13 mouse cellular contexts compared by ENCODE assay signal in the genomic region with DNA sequence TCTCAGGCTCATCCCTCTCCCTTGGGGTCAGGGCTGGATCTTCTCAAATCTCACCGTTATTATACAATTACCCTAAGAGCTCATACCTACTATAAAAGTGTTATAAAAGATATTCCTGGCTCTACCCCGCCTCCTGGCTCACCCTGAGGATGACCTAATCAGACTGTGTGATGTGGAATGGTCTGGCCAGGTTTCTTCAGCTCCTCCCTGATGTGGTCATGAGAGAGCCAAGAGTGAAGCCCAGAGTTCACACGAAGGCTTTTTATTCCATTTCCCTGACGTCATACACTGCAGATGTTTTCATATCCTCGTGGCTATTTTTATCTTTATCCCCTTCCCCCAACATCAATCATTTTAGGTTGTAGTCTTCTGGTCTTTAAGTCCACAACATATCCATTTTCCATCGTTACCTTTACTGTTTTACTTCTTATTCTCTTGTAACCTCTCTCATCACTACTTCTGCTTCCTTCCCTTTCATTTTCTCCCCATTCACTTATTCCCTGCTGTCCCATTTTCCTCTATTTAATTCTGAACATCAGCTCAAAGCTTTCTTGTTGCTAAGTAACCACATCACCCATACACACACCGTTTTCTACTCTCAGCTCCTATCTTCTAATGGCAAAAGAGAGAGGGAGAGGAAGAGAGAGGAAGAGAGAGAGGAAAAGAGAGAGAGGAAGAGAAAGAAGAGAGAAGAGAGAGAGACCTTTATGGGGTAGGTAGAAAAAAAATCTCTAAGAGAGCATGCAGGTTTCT. TPM values are rescaled to one million over a fixed set of nuclear protein-coding genes. Genes with fewer than 3 reads are reported as not detected.
DNase-seq lines count a peak whose midpoint lies in the region; ATAC-seq and TF ChIP-seq lines count a peak whose summit lies in the region.
"Had no signal": no experiment of that assay in that cellular context is flagged by ENCODE, and none has a peak within 500 bp of the region (broad histone marks: within the 10 kb centered on the region; RNA-seq: fewer than 3 reads in every experiment).

No protein-coding gene starts in this region.

- H3K36me3 ChIP-seq in hindbrain, postnatal 0 days (ENCODE audit: insufficient read depth, low read length) = no peaks in the 10 kb centered on the region
- H3K36me3 ChIP-seq in hindbrain, embryonic 11.5 days (ENCODE audit: control insufficient read depth, insufficient read depth, low read length) = no peaks in the 10 kb centered on the region
- no peaks in the 10 kb centered on the region for H3K36me3 ChIP-seq in limb, embryonic 15.5 days
- no peaks in the 10 kb centered on the region for H3K36me3 ChIP-seq in intestine, embryonic 15.5 days
- H3K36me3 ChIP-seq: kidney, embryonic 15.5 days; liver, embryonic 12.5 days had no signal

- no peak overlapping the region for H3K4me2 ChIP-seq in hindbrain, postnatal 0 days (ENCODE audit: low read depth, low read length)
- H3K4me2 ChIP-seq in hindbrain, embryonic 11.5 days (replicated peaks; ENCODE audit: low read depth, low read length) = no peak overlapping the region
- no peak overlapping the region for H3K4me2 ChIP-seq in limb, embryonic 15.5 days
- H3K4me2 ChIP-seq in intestine, embryonic 15.5 days (replicated peaks) = no peak overlapping the region
- H3K4me2 ChIP-seq: kidney, embryonic 15.5 days; liver, embryonic 12.5 days had no signal

- 65% methylated on average over 7 of the region's 7 CpGs for WGBS in hindbrain, postnatal 0 days
- 83% methylated on average over 7 of the region's 7 CpGs for WGBS in hindbrain, embryonic 11.5 days
- WGBS in limb, embryonic 15.5 days = 34% methylated on average over 7 of the region's 7 CpGs
- 61% methylated on average over 7 of the region's 7 CpGs for WGBS in intestine, embryonic 15.5 days

- DNase-seq in hindbrain, postnatal 0 days (ENCODE audit: low spot score) = no peak
- no peak for DNase-seq in hindbrain, embryonic 11.5 days (ENCODE audit: low spot score)
- peak; percentile 55 for DNase-seq in T-cell, adult 2 months (ENCODE audit: low spot score)
- peak; percentile 36 for DNase-seq in gastrocnemius, postnatal 25 days
- DNase-seq in layer of hippocampus, postnatal 14 days (ENCODE audit: low spot score in 2 of 2) = no peak
- no peak for DNase-seq in thymus, postnatal 36 days
- DNase-seq: adrenal gland, postnatal 10 days; right cerebral cortex, postnatal 4 days had no signal

- H3K27ac ChIP-seq in hindbrain, postnatal 0 days = no peak overlapping the region
- H3K27ac ChIP-seq in hindbrain, embryonic 11.5 days (ENCODE audit: low read depth, low read length) = no peak overlapping the region
- no peak overlapping the region; the same call in 1 of the 2 replicates for H3K27ac ChIP-seq in limb, embryonic 15.5 days
- H3K27ac ChIP-seq in intestine, embryonic 15.5 days = no peak overlapping the region
- H3K27ac ChIP-seq: kidney, embryonic 15.5 days; liver, embryonic 12.5 days had no signal

- TF ChIP-seq CTCF in hindbrain, postnatal 0 days (IDR thresholded peaks at IDR 0.05; ENCODE audit: low read depth) = no peak

- no peaks in the 10 kb centered on the region for H3K4me1 ChIP-seq in hindbrain, postnatal 0 days (ENCODE audit: insufficient read depth, low read length)
- no peaks in the 10 kb centered on the region for H3K4me1 ChIP-seq in hindbrain, embryonic 11.5 days (replicated peaks; ENCODE audit: control insufficient read depth, insufficient read depth, low read length)
- H3K4me1 ChIP-seq in limb, embryonic 15.5 days = peaks cover 15% of the 10 kb centered on the region
- H3K4me1 ChIP-seq in intestine, embryonic 15.5 days (replicated peaks) = no peaks in the 10 kb centered on the region

- no peaks in the 10 kb centered on the region for H3K9me3 ChIP-seq in hindbrain, postnatal 0 days (ENCODE audit: low read length)
- H3K9me3 ChIP-seq in hindbrain, embryonic 11.5 days (ENCODE audit: control insufficient read depth, low read length) = no peaks in the 10 kb centered on the region
- H3K9me3 ChIP-seq in limb, embryonic 15.5 days = no peaks in the 10 kb centered on the region
- H3K9me3 ChIP-seq in intestine, embryonic 15.5 days = no peaks in the 10 kb centered on the region
- H3K9me3 ChIP-seq: kidney, embryonic 15.5 days; liver, embryonic 12.5 days had no signal

- H3K9ac ChIP-seq in hindbrain, postnatal 0 days (replicated peaks; ENCODE audit: low read length) = no peak overlapping the region
- H3K9ac ChIP-seq in hindbrain, embryonic 11.5 days (ENCODE audit: low read depth, low read length) = no peak overlapping the region
- H3K9ac ChIP-seq in limb, embryonic 15.5 days = no peak overlapping the region
- H3K9ac ChIP-seq in intestine, embryonic 15.5 days = no peak overlapping the region
- H3K9ac ChIP-seq: kidney, embryonic 15.5 days; liver, embryonic 12.5 days had no signal

- no peaks in the 10 kb centered on the region for H3K27me3 ChIP-seq in hindbrain, postnatal 0 days (ENCODE audit: insufficient read depth, low read length)
- H3K27me3 ChIP-seq in hindbrain, embryonic 11.5 days (ENCODE audit: control insufficient read depth, insufficient read depth, low read length) = no peaks in the 10 kb centered on the region
- no peaks in the 10 kb centered on the region for H3K27me3 ChIP-seq in limb, embryonic 15.5 days
- H3K27me3 ChIP-seq in intestine, embryonic 15.5 days (replicated peaks) = no peaks in the 10 kb centered on the region
- H3K27me3 ChIP-seq: kidney, embryonic 15.5 days; liver, embryonic 12.5 days had no signal

- ATAC-seq in hindbrain, postnatal 0 days = 0 out of 2 replicates have a peak, but pooled peaks have one; percentile 43
- ATAC-seq in hindbrain, embryonic 11.5 days (ENCODE audit: low FRiP score) = no peak
- ATAC-seq in limb, embryonic 15.5 days (ENCODE audit: insufficient number of reproducible peaks, low FRiP score, low TSS enrichment, low read depth) = peak; percentile 78
- no peak for ATAC-seq in intestine, embryonic 15.5 days
- ATAC-seq: liver, embryonic 12.5 days had no signal

- no peak overlapping the region for H3K4me3 ChIP-seq in hindbrain, postnatal 0 days (ENCODE audit: low read length)
- no peak overlapping the region for H3K4me3 ChIP-seq in hindbrain, embryonic 11.5 days (ENCODE audit: low read depth, low read length)
- H3K4me3 ChIP-seq in limb, embryonic 15.5 days = no peak overlapping the region
- no peak overlapping the region for H3K4me3 ChIP-seq in intestine, embryonic 15.5 days (replicated peaks)
- H3K4me3 ChIP-seq: kidney, embryonic 15.5 days; liver, embryonic 12.5 days; myocyte had no signal

RNA-seq across cellular contexts. Expression of gene Cep85l, which starts 49.1 kb away (rescaled TPM):
- total RNA-seq in hindbrain, postnatal 0 days (2014; rRNA removed) = 15.4 and 16.2 TPM in 2 replicates
- polyA plus RNA-seq in hindbrain, postnatal 0 days (2015; fragmentation: Nextera tagmentation; extraction: Ambion mirVana) = 7.2 and 8.2 TPM in 2 replicates
- polyA plus RNA-seq in hindbrain, embryonic 11.5 days (2014; fragmentation: Nextera tagmentation; extraction: Ambion mirVana) = 5.8 and 13.0 TPM in 2 replicates
- 10 to 100 TPM; 30.7 to 85.6 TPM for total RNA-seq in gastrocnemius, postnatal 25 days (2021)
- polyA plus RNA-seq in limb, embryonic 15.5 days (2015; fragmentation: Nextera tagmentation; extraction: Ambion mirVana) = 5.9 and 6.8 TPM in 2 replicates
- total RNA-seq in layer of hippocampus, postnatal 14 days (2021) = 10 to 100 TPM; 19.5 to 22.2 TPM
- 3.5 and 3.9 TPM in 2 replicates for polyA plus RNA-seq in intestine, embryonic 15.5 days (2015; fragmentation: Nextera tagmentation; extraction: Ambion mirVana)

Comparison
In these comparisons a context has a peak if more than half of its experiments do, and no peak if none do; other contexts are left out.
1. ATAC-seq: peak in hindbrain, postnatal 0 days (single experiment) and limb, embryonic 15.5 days (single experiment); none in hindbrain, embryonic 11.5 days (single experiment) and intestine, embryonic 15.5 days (single experiment).
2. DNase-seq: peak in T-cell, adult 2 months (single experiment) and gastrocnemius, postnatal 25 days (single experiment); none in hindbrain, postnatal 0 days (single experiment), hindbrain, embryonic 11.5 days (single experiment), layer of hippocampus, postnatal 14 days (0 of 2) and thymus, postnatal 36 days (0 of 2).